Mouse (Mus musculus) urinary bladder, adult 2 months (tissue): Measurements from ENCODE around the gene Nanog. TPM values are rescaled to one million over a fixed set of nuclear protein-coding genes. Genes with fewer than 3 reads are reported as not detected.

Source experiments
- DNase-seq: peaks from one replicate; pipeline ENCODE4 v3.0.0; 2022; ENCODE audit warnings: low spot score
- polyA plus RNA-seq: library from polyadenylated mRNA; depleted of rRNA; stranded (reverse); fragments of >200 nt; gene quantifications from 2 replicates; pipeline ENCODE4 v1.2.3, GENCODE M21; 2012; rRNA removed

The Nanog gene
- polyA plus RNA-seq, 1 experiment: 0.07 TPM

DNA sequence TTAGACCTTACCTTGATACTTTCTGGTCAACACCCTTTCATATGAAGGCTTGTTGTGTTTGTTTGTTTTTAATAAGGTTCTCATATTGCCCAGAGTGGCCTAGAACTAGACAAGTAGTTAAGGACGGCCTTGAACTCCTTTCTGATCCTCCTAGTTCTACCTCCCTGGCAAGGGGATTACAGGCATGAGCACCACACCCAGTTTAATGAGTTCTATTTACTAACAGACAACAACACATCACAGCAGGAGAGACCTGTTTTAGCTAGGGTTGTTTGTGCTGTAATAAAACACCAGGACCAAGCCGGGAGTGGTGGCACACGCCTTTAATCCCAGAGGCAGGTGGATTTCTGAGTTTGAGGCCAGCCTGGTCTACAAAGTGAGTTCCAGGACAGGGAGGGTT, 55.2 kb downstream of the Nanog start:
- DNase-seq: no peak

DNA sequence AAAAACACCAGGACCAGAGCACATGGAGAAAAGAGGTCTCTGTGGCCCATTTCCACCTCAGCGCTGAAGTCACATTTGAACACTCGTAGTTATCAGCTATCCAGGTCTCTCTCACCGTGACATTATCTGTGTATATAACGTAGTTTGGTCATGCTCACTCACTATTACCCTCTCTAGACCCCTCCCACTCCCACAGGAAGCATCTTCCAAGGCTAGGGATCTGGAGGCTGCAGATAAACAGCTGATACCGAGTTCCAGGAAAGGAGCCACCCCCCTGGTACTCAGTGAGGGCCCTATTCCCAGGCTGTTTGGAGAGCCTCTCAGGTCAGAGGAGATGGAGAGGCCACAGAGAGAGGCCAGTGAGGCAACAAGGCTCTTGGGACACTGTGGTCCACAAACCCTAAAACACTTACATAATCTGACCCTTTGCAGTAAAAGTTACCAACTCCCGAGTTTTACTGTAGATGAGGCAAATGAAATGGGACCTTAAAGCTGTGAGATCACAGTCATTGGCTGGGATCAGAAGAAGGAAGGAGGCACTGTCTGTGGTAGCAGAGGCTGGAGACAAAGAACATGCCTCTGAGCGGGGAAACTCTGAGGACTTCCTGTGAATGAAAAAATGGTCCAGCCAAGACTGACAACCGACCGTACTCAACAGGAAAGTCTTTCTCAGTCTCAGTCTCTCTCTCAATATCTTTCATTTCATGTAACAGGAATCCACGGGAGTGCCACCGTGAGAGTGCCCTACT, 55.8 kb downstream of the Nanog start:
- no peak for DNase-seq

DNA sequence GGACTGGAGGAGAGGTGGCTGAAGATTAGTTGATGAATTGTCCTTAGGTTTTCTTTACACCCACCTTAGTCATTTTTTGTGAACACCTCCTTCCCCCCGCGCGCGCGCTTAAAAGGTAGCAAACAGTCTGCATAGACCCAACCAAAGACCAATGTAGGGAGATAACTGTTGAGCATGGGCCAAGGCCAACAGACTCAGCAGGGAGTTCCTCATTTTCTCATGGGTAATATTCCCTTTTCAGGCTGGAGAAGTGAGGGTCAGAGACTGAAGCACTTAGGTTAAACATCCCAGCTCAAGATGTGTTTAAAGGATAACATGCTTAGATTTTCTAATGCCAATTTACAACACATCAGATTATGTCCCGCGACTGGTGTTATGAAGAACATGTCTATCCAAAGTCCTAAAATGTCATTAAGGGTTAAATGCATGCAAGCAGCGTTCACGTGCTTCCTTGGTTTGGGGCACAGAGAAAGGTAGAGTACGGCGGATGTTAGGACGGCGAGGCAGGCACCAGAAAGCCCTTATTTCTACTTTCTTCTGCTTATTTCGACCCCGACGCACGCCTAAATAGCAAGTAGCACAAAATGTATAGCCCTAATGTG, 56.7 kb downstream of the Nanog start:
- DNase-seq: no peak

Other genes with a start within 250 kb of the Nanog start
- gene Rimklb, start 208.7 kb upstream of the Nanog start, polyA plus RNA-seq: 0.51 and 0.93 TPM in 2 replicates
- 117 and 143 TPM in 2 replicates for gene Mfap5, start 201.6 kb upstream of the Nanog start, polyA plus RNA-seq
- not detected in 2 replicates for gene Aicda, start 153.7 kb upstream of the Nanog start, polyA plus RNA-seq
- gene Apobec1, start 105.0 kb upstream of the Nanog start, polyA plus RNA-seq: 22.5 and 30.4 TPM in 2 replicates
- gene Gdf3, start 97.4 kb upstream of the Nanog start, polyA plus RNA-seq: 0.04 TPM in 1 of 2 replicates, not detected in the other
- gene Dppa3, start 81.1 kb upstream of the Nanog start, polyA plus RNA-seq: 0.27 and 0.29 TPM in 2 replicates
- 5.1 and 5.9 TPM in 2 replicates for gene Slc2a3, start 94.2 kb downstream of the Nanog start, polyA plus RNA-seq
- 7.2 and 15.7 TPM in 2 replicates for gene Foxj2, start 112.4 kb downstream of the Nanog start, polyA plus RNA-seq
- 6.4 TPM in 2 replicates for gene C3ar1, start 148.7 kb downstream of the Nanog start, polyA plus RNA-seq
- 25.5 and 33.1 TPM in 2 replicates for gene Necap1, start 167.0 kb downstream of the Nanog start, polyA plus RNA-seq
- 11.0 and 11.4 TPM in 2 replicates for gene Clec4a1, start 214.4 kb downstream of the Nanog start, polyA plus RNA-seq
- 5.0 and 5.4 TPM in 2 replicates for gene Clec4a3, start 245.0 kb downstream of the Nanog start, polyA plus RNA-seq